Mouse (Mus musculus) urinary bladder, postnatal 14 days (tissue): ENCODE results near the gene Rab3ip.

Experiments used
- DNase-seq: peaks from one replicate; pipeline ENCODE4 v3.0.0; 2021; ENCODE audit warnings: low spot score

The Rab3ip gene

GRCm38 (mm10) chr10:116871329-116872015, 79.1 kb downstream of the Rab3ip start:
- DNase-seq: no peak

DNA sequence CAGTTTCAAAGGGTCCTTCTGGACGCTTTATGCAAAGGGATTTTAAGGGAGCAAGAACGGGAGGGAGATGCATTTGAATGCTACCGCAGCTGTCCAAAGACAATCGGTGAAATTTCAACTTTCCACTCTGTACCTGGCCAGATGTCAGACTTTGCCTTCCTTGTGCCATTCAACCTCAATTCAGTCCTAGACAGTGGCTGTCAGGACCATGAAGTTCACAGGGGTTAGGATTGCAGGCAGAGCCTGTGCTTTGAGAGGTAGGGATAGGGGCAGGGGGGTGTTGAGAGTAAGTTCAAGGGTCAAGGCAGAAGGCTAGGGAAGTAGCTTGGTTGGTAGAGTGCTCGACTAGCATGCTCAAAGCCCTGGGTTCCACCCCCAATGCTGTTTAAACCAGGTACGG, 79.8 kb downstream of the Rab3ip start:
- no peak for DNase-seq
